Mouse (Mus musculus) spleen, adult 2 months (tissue): Measurements from ENCODE around the gene Stx3.

ENCODE experiments used
- CTCF ChIP-seq: fragments of 200-500 bp; IDR thresholded peaks from 2 replicates; pipeline ENCODE4 v1.5.1; 2011; ENCODE audit warnings: mild to moderate bottlenecking, inconsistent platforms; ENCODE audit not compliant: insufficient read depth, insufficient read length, insufficient replicate concordance; ENCODE audit errors: extremely low read depth
- POLR2A ChIP-seq: fragments of 200-500 bp; IDR thresholded peaks from 2 replicates; pipeline ENCODE4 v1.6.1; 2011; ENCODE audit warnings: low read depth, low read length, inconsistent platforms

DNA sequence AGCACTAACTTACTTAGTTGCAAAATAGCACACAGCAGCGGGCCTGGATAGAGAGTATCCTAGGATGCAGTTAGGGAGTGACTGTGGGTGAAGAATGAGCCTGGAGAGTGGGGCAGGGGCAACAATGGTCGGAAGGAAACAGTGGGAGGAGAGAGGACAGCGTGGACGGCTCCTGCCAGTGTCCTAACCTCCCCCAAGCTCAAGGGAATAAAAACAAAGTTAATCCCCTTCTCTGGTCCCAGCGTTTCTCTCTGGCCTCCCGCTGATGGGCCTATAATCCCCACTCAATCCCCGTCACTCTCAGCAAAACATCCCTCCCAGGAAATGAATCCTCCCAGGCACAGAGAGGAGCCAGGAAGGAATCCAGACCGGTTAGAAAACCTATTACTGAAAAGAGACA, 5.6 kb downstream of the Stx3 start:
- TF ChIP-seq POLR2A (no peak), CTCF (no peak)
